Mouse (Mus musculus) urinary bladder, postnatal 4 days (tissue): ENCODE data around the gene Lrwd1.
"Not testable (repeated sequence)": the region's sequence is repeated elsewhere in the genome, so short reads cannot be mapped to it uniquely, and the experiment has no call there.

Experiments
- DNase-seq, 2 experiments: peaks; one replicate each; pipeline ENCODE4 v3.0.0; 2021 to 2022; ENCODE audit warnings: low spot score in 2 of 2

Gene Lrwd1

GRCm38 (mm10) chr5:136135571-136136291 is at the start of gene Lrwd1, which contains the start of gene Alkbh4:
Lrwd1 (minus strand) TSS chr5:136136074.
Alkbh4 (plus strand) TSS chr5:136136146.
- DNase-seq: peak; percentile 92 to 96

- no peak for DNase-seq
Measured at GRCm38 (mm10) chr5:136183766-136184165, 47.9 kb upstream of the Lrwd1 start.

- DNase-seq: no peak
Measured at GRCm38 (mm10) chr5:136182830-136183229, 47.0 kb upstream of the Lrwd1 start.

GRCm38 (mm10) chr5:136182049-136182448 is 46.2 kb upstream of the Lrwd1 start:
- DNase-seq: no peak

GRCm38 (mm10) chr5:136181197-136181596 is 45.3 kb upstream of the Lrwd1 start:
- no peak for DNase-seq

- DNase-seq: no peak
Measured at GRCm38 (mm10) chr5:136179594-136179993, 43.7 kb upstream of the Lrwd1 start.

- DNase-seq: peak in 1 of 2 experiments; percentile 72
Measured at GRCm38 (mm10) chr5:136173606-136174463, 38.0 kb upstream of the Lrwd1 start.

- no peak for DNase-seq
Measured at GRCm38 (mm10) chr5:136172939-136173338, 37.1 kb upstream of the Lrwd1 start.

GRCm38 (mm10) chr5:136171363-136172341 is 35.8 kb upstream of the Lrwd1 start:
- DNase-seq: no peak

- DNase-seq: peak; percentile 70 to 80
Measured at GRCm38 (mm10) chr5:136170512-136171362, 34.9 kb upstream of the Lrwd1 start, which contains the start of gene Orai2. Orai2 (minus strand) TSS chr5:136170713.

- DNase-seq: no peak
Measured at GRCm38 (mm10) chr5:136169626-136170511, 34.0 kb upstream of the Lrwd1 start.

GRCm38 (mm10) chr5:136168071-136168470 is 32.2 kb upstream of the Lrwd1 start:
- no peak for DNase-seq

- no peak for DNase-seq
Measured at GRCm38 (mm10) chr5:136167296-136167695, 31.4 kb upstream of the Lrwd1 start.

GRCm38 (mm10) chr5:136165246-136165645 is 29.4 kb upstream of the Lrwd1 start:
- DNase-seq: no peak

GRCm38 (mm10) chr5:136163807-136164474 is 28.1 kb upstream of the Lrwd1 start:
- DNase-seq: no peak

GRCm38 (mm10) chr5:136160084-136160483 is 24.2 kb upstream of the Lrwd1 start:
- DNase-seq: peak in 1 of 2 experiments; percentile 48

- DNase-seq: no peak
Measured at GRCm38 (mm10) chr5:136155399-136155798, 19.5 kb upstream of the Lrwd1 start.

GRCm38 (mm10) chr5:136152365-136152764 is 16.5 kb upstream of the Lrwd1 start:
- no peak for DNase-seq

GRCm38 (mm10) chr5:136149134-136149576 is 13.3 kb upstream of the Lrwd1 start:
- DNase-seq: not testable (repeated sequence)
